Mouse (Mus musculus) CH12.LX (cell line): ENCODE data around the gene Rpl35. TPM values are rescaled to one million over a fixed set of nuclear protein-coding genes. Genes with fewer than 3 reads are reported as not detected.
A peak's percentile ranks its signal among the peaks of the same experiment; 100 is the strongest.

Source experiments
- DNase-seq: peaks from one replicate; pipeline ENCODE4 v3.0.0-alpha.2; 2013; ENCODE audit errors: extremely low read depth
- H3K27ac ChIP-seq: 2 replicates; pipeline ENCODE4 v1.5.1; 2012; ENCODE audit warnings: low read depth, mild to moderate bottlenecking, control low read depth, moderate library complexity; ENCODE audit not compliant: insufficient read depth
- H3K27me3 ChIP-seq: replicated peaks from 2 replicates; pipeline ENCODE3; 2012; ENCODE audit warnings: inconsistent platforms
- H3K36me3 ChIP-seq, 2 experiments: replicated peaks in 1 of 2; 2 replicates each; pipeline versions ENCODE3 to v1.6.1; 2012; ENCODE audit warnings: inconsistent platforms in 1 of 2, low read length in 1 of 2, mild to moderate bottlenecking in 1 of 2, mixed read lengths in 1 of 2, moderate library complexity in 1 of 2; ENCODE audit not compliant: control insufficient read depth in 1 of 2, insufficient read depth in 1 of 2
- H3K4me1 ChIP-seq, 2 experiments: 2 replicates each; pipeline ENCODE4 v1.6.1; 2012; ENCODE audit warnings: inconsistent platforms in 1 of 2, moderate library complexity in 1 of 2; ENCODE audit not compliant: insufficient read depth in 2 of 2, control insufficient read depth in 1 of 2
- H3K4me2 ChIP-seq: 2 replicates; pipeline ENCODE4 v1.6.1; 2012; ENCODE audit warnings: low read depth, mild to moderate bottlenecking, control low read depth; ENCODE audit not compliant: poor library complexity, insufficient read depth, severe bottlenecking
- H3K4me3 ChIP-seq, 3 experiments: fragments of 150-350 bp in 1 of 3; sonication (generic) in 1 of 3; replicated peaks in 1 of 3; 2 replicates each; pipeline versions ENCODE3 to v1.5.1; 2011 to 2012; ENCODE audit warnings: low read depth in 2 of 3, low read length in 2 of 3, mild to moderate bottlenecking in 2 of 3, moderate library complexity in 2 of 3, control low read depth in 1 of 3, improper control_type of control experiment in 1 of 3, inconsistent platforms in 1 of 3, mixed read lengths in 1 of 3; ENCODE audit not compliant: poor library complexity in 1 of 3
- H3K79me2 ChIP-seq: replicated peaks from 2 replicates; pipeline ENCODE4 v1.6.1; 2012; ENCODE audit warnings: mild to moderate bottlenecking, moderate library complexity; ENCODE audit not compliant: control insufficient read depth, poor library complexity, insufficient read depth, severe bottlenecking; ENCODE audit errors: extremely low read depth
- H3K9ac ChIP-seq: 2 replicates; pipeline ENCODE4 v1.6.1; 2012; ENCODE audit warnings: low read depth, mild to moderate bottlenecking, control low read depth, moderate library complexity; ENCODE audit not compliant: insufficient read depth
- H3K9me3 ChIP-seq: replicated peaks from 2 replicates; pipeline ENCODE3; 2012; ENCODE audit warnings: low read length, inconsistent platforms, mixed read lengths
- BHLHE40 ChIP-seq: IDR thresholded peaks from 2 replicates; pipeline ENCODE4 v1.6.1; 2011; ENCODE audit warnings: mild to moderate bottlenecking, low read depth, low read length, improper control_type of control experiment
- CHD1 ChIP-seq: IDR thresholded peaks from 2 replicates; pipeline ENCODE4 v1.6.1; 2012; ENCODE audit warnings: low read depth, low read length, improper control_type of control experiment, inconsistent platforms
- CHD2 ChIP-seq: IDR thresholded peaks from 2 replicates; pipeline ENCODE4 v1.6.1; 2011; ENCODE audit warnings: low read length, improper control_type of control experiment
- CTCF ChIP-seq, 2 experiments: IDR thresholded peaks in 1 of 2; conservative IDR thresholded peaks in 1 of 2; 2 replicates each; pipeline ENCODE4 v1.5.1; 2011 to 2012; ENCODE audit warnings: low read depth in 2 of 2, low read length in 2 of 2, improper control_type of control experiment in 1 of 2, inconsistent platforms in 1 of 2, mild to moderate bottlenecking in 1 of 2, moderate library complexity in 1 of 2
- ELF1 ChIP-seq: IDR thresholded peaks from 2 replicates; pipeline ENCODE4 v1.6.1; 2014; ENCODE audit warnings: low read depth, mild to moderate bottlenecking, inconsistent platforms, low read length, improper control_type of control experiment
- GABPA ChIP-seq: IDR thresholded peaks from 2 replicates; pipeline ENCODE4 v1.6.1; 2012; ENCODE audit warnings: low read depth, low read length, improper control_type of control experiment, inconsistent platforms; ENCODE audit not compliant: insufficient replicate concordance
- HCFC1 ChIP-seq: IDR thresholded peaks from 2 replicates; pipeline ENCODE4 v1.6.1; 2012; ENCODE audit warnings: low read depth, mild to moderate bottlenecking, inconsistent platforms, low read length, improper control_type of control experiment
- IRF4 ChIP-seq: IDR thresholded peaks from 2 replicates; pipeline ENCODE4 v1.6.1; 2014; ENCODE audit warnings: low read depth, mild to moderate bottlenecking, inconsistent platforms, low read length, improper control_type of control experiment
- JUND ChIP-seq: conservative IDR thresholded peaks from 2 replicates; pipeline ENCODE4 v1.6.1; 2011; ENCODE audit warnings: low read depth, low read length, improper control_type of control experiment
- KAT2A ChIP-seq: IDR thresholded peaks from 2 replicates; pipeline ENCODE4 v1.6.1; 2012; ENCODE audit warnings: low read length, improper control_type of control experiment, inconsistent platforms; ENCODE audit not compliant: insufficient replicate concordance
- MAZ ChIP-seq: IDR thresholded peaks from 2 replicates; pipeline ENCODE4 v1.6.1; 2012; ENCODE audit warnings: low read depth, mild to moderate bottlenecking, inconsistent platforms, low read length, improper control_type of control experiment, moderate library complexity
- MEF2A ChIP-seq: IDR thresholded peaks from 2 replicates; pipeline ENCODE4 v1.6.1; 2014; ENCODE audit warnings: low read depth, mild to moderate bottlenecking, inconsistent platforms, low read length, improper control_type of control experiment, borderline replicate concordance
- MXI1 ChIP-seq: IDR thresholded peaks from 2 replicates; pipeline ENCODE4 v1.6.1; 2011; ENCODE audit warnings: mild to moderate bottlenecking, low read depth, low read length, improper control_type of control experiment
- MYC ChIP-seq: IDR thresholded peaks from 2 replicates; pipeline ENCODE4 v1.6.1; 2011; ENCODE audit warnings: low read depth, mild to moderate bottlenecking, improper control_type of control experiment, low read length
- NRF1 ChIP-seq: IDR thresholded peaks from 2 replicates; pipeline ENCODE4 v1.6.1; 2014; ENCODE audit warnings: low read depth, mild to moderate bottlenecking, inconsistent platforms, low read length, improper control_type of control experiment, moderate library complexity
- PAX5 ChIP-seq: IDR thresholded peaks from 2 replicates; pipeline ENCODE4 v1.6.1; 2012; ENCODE audit warnings: low read length, inconsistent platforms, mixed read lengths
- POLR2A ChIP-seq: IDR thresholded peaks from 2 replicates; pipeline ENCODE4 v1.6.1; 2011; ENCODE audit warnings: low read depth, mild to moderate bottlenecking, improper control_type of control experiment, low read length
- RCOR1 ChIP-seq: conservative IDR thresholded peaks from 2 replicates; pipeline ENCODE4 v1.6.1; 2012; ENCODE audit warnings: low read depth, mild to moderate bottlenecking, inconsistent platforms, low read length, improper control_type of control experiment
- SIN3A ChIP-seq: IDR thresholded peaks from 2 replicates; pipeline ENCODE4 v1.6.1; 2012; ENCODE audit warnings: low read length, improper control_type of control experiment, inconsistent platforms
- SMC3 ChIP-seq: IDR thresholded peaks from 2 replicates; pipeline ENCODE4 v1.6.1; 2011; ENCODE audit warnings: low read depth, low read length, improper control_type of control experiment
- TBP ChIP-seq: conservative IDR thresholded peaks from 2 replicates; pipeline ENCODE4 v1.6.1; 2011; ENCODE audit warnings: low read depth, low read length, improper control_type of control experiment
- UBTF ChIP-seq: IDR thresholded peaks from 2 replicates; pipeline ENCODE4 v1.6.1; 2012; ENCODE audit warnings: low read depth, mild to moderate bottlenecking, inconsistent platforms, low read length, improper control_type of control experiment, moderate library complexity
- USF2 ChIP-seq: conservative IDR thresholded peaks from 2 replicates; pipeline ENCODE4 v1.6.1; 2011; ENCODE audit warnings: low read depth, low read length, improper control_type of control experiment
- ZC3H11A ChIP-seq: IDR thresholded peaks from 2 replicates; pipeline ENCODE4 v1.6.1; 2012; ENCODE audit warnings: low read depth, mild to moderate bottlenecking, inconsistent platforms, low read length, improper control_type of control experiment
- ZKSCAN1 ChIP-seq: IDR thresholded peaks from 2 replicates; pipeline ENCODE4 v1.6.1; 2012; ENCODE audit warnings: low read depth, inconsistent platforms, low read length, improper control_type of control experiment, borderline replicate concordance
- ZMIZ1 ChIP-seq: IDR thresholded peaks from 2 replicates; pipeline ENCODE4 v1.6.1; 2012; ENCODE audit warnings: low read depth, mild to moderate bottlenecking, inconsistent platforms, low read length, improper control_type of control experiment
- ZNF384 ChIP-seq: IDR thresholded peaks from 2 replicates; pipeline ENCODE4 v1.6.1; 2012; ENCODE audit warnings: low read depth, low read length, improper control_type of control experiment, inconsistent platforms
- dilution Hi-C: fragments of 300-500 bp; cut with MboI; formaldehyde crosslinking; loops from 2 replicates; pipeline ENCODE4 v1.14.3; 2020; ENCODE audit warnings: low sequenced_read_pairs; ENCODE audit not compliant: extremely low pct_unique_long_range_greater_than_20kb, extremely low pct_ligation_motif_present
- in situ Hi-C: fragments of 300-500 bp; cut with MboI; formaldehyde crosslinking; loops from 3 replicates; pipeline ENCODE4 v1.14.3; 2019; ENCODE audit warnings: low sequenced_read_pairs, low pct_ligation_motif_present, low pct_unique_long_range_greater_than_20kb, mixed read lengths
- polyA plus RNA-seq: library from polyadenylated mRNA; unstranded; fragments of >175 nt; gene quantifications from 2 replicates; pipeline ENCODE4 v1.2.1, GENCODE M21; 2012; ENCODE audit warnings: low read depth; ENCODE audit not compliant: insufficient read length
- total RNA-seq, 2 experiments: library from RNA; depleted of rRNA; stranded (reverse); fragments of 300-350 nt in 1 of 2; fragments of >200 nt in 1 of 2; gene quantifications; 2 replicates each; pipeline ENCODE4 v1.2.3; 2012 to 2014

Rpl35 gene
- total and polyA plus RNA-seq, 3 experiments: 649 to 2,171 (median 976) TPM

- TF ChIP-seq ZNF384 (no peak), CTCF (conservative IDR thresholded peaks at IDR 0.05 in 1 of 2, IDR thresholded peaks at IDR 0.05 in 1 of 2; ENCODE audit: low read depth in 2 of 2, low read length in 2 of 2) (no peak), MEF2A (no peak), ZC3H11A (no peak), SMC3 (no peak), CHD1 (no peak), PAX5 (no peak), ELF1 (no peak), TBP (no peak), CHD2 (0 out of 2 replicates have a peak, but pooled peaks have one; percentile 3), GABPA (no peak), NRF1 (no peak), ZMIZ1 (0 out of 2 replicates have a peak, but pooled peaks have one; percentile 5)
- peaks cover 43 to 53% of the 10 kb centered on the region in 2 experiments for H3K36me3 ChIP-seq
- in situ Hi-C loops: loop anchor here (5.0 to 10.0 kb wide), 2 partner anchors 67 to 205 kb away; partner anchors contain the start of gene Olfml2a
- no peaks in the 10 kb centered on the region for H3K9me3 ChIP-seq
- H3K79me2 ChIP-seq: peaks cover 26% of the 10 kb centered on the region
- dilution Hi-C loops: no loop called here
- no peak for DNase-seq
- H3K27ac ChIP-seq: peak overlapping the region; percentile 39; the same call in 1 of the 2 replicates
- no peak overlapping the region for H3K9ac ChIP-seq
- peaks cover 6 to 61% of the 10 kb centered on the region in 2 experiments for H3K4me1 ChIP-seq
- H3K4me2 ChIP-seq: no peak overlapping the region
- no peaks in the 10 kb centered on the region for H3K27me3 ChIP-seq
- no peak overlapping the region for H3K4me3 ChIP-seq
These were observed 6.0 kb downstream of the Rpl35 start for GRCm38 (mm10) chr2:38999381-38999780.

DNA sequence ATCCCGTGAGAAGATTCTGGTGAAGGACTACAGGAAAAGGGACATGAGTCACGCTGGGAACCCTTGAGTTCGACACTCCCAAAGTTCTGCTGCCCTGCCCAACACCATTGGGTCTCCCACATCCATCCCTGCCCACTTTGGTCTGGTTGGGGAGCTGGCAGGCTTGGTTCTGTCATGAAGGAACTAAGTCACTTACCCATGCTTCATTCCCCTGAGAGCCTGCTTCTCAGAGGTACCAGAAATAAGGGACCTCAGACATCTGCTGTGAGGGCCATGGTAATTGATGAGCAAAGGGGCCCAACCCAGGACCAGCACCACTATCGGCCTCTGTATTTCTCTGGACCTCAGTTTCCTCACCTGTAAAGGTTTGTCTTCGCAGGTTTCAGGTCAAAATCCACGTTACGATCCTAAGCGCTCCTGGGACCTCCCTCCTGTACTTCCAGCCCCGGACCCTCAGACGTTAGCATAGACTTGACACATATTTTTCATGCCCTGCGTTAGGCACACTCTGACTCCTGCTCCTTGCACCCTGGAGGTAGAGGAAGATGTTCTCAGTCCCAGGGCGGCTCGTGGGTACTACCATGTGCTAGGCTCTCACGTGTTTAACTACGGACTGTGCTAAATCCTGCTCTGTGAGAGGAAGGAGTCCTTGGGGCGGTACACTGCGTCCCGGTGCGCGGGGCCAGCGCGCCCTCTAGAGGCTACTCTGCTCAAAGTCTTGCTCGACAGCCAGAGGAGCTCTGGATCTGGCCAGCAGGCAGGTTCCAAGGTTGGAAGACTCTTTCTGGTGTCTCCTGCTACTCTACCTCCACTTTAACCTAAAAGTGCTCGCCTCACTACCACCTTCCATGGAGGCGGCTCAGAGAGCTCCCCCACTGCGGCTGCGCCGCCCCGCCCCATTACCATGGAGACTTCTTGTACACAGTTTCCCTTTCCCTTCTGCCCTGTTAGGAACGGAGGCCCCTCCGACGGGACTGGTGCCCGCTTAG, 7.7 kb downstream of the Rpl35 start, which contains the start of gene Wdr38:
Gene Wdr38 (plus strand): TSS at position 91 of the 989 bp plus-strand sequence.
- peak; percentile 85 for DNase-seq
- Histone ChIP-seq H3K4me2 (peak within 1 kb of the TSS; percentile 67), H3K27ac (peak within 1 kb of the TSS; percentile 48; the same call in 1 of the 2 replicates), H3K4me1 (peaks cover 6 to 60% of the 10 kb centered on the region in 2 experiments), H3K36me3 (peaks cover 33 to 37% of the 10 kb centered on the region in 2 experiments), H3K9ac (peak within 1 kb of the TSS; percentile 61), H3K79me2 (peaks cover 9% of the 10 kb centered on the region), H3K4me3 (peak within 1 kb of the TSS; percentile 56 to 76 (median 58)), H3K9me3 (no peaks in the 10 kb centered on the region), H3K27me3 (no peaks in the 10 kb centered on the region)
- dilution Hi-C loops (no loop called here), in situ Hi-C loops (loop anchor here (5.0 to 10.0 kb wide), 2 partner anchors 65 to 203 kb away; partner anchors contain the start of gene Olfml2a)
- TF ChIP-seq POLR2A: peak; percentile 66
- TF ChIP-seq ELF1: peak; percentile 41; the same call in 1 of the 2 replicates
- TF ChIP-seq MAZ: peak; percentile 30; the same call in 1 of the 2 replicates
- TF ChIP-seq UBTF: no peak
- peak; percentile 89 for TF ChIP-seq NRF1
- no peak for TF ChIP-seq CHD1
- no peak for TF ChIP-seq ZNF384
- TF ChIP-seq CTCF (conservative IDR thresholded peaks at IDR 0.05 in 1 of 2, IDR thresholded peaks at IDR 0.05 in 1 of 2; ENCODE audit: low read depth in 2 of 2, low read length in 2 of 2): peak; percentile 63 to 99; a peak in 3 of 4 replicates
- TF ChIP-seq KAT2A: no peak
- TF ChIP-seq MEF2A: peak; percentile 78
- no peak for TF ChIP-seq PAX5
- peak; percentile 90 for TF ChIP-seq SIN3A
- no peak for TF ChIP-seq JUND
- TF ChIP-seq ZC3H11A: peak; percentile 37; the same call in 1 of the 2 replicates
- TF ChIP-seq ZMIZ1: no peak
- 0 out of 2 replicates have a peak, but pooled peaks have one; percentile 40 for TF ChIP-seq CHD2
- peak; percentile 63; the same call in 1 of the 2 replicates for TF ChIP-seq TBP
- peak; percentile 98 for TF ChIP-seq MXI1
- peak; percentile 96 for TF ChIP-seq BHLHE40
- no peak for TF ChIP-seq RCOR1
- TF ChIP-seq ZKSCAN1: no peak
- TF ChIP-seq IRF4: 0 out of 2 replicates have a peak, but pooled peaks have one; percentile 55
- no peak for TF ChIP-seq GABPA
- TF ChIP-seq MYC: peak; percentile 100
- TF ChIP-seq USF2: no peak
- TF ChIP-seq HCFC1: peak; percentile 55; the same call in 1 of the 2 replicates
